Mouse (Mus musculus) heart, embryonic 10.5 days (tissue): Measurements from ENCODE around the gene Ptprh. TPM values are rescaled to one million over a fixed set of nuclear protein-coding genes. Genes with fewer than 3 reads are reported as not detected.

ENCODE experiments used
- DNase-seq: peaks from one replicate; pipeline ENCODE4 v3.0.0-alpha.2; 2017; ENCODE audit warnings: low spot score
- H3K27ac ChIP-seq: fragments of 300-500 bp; sonication (generic); 2 replicates; pipeline ENCODE4 v1.5.1; 2016; ENCODE audit warnings: mild to moderate bottlenecking
- H3K27me3 ChIP-seq: fragments of 300-500 bp; sonication (generic); 2 replicates; pipeline ENCODE4 v1.6.1; 2016; ENCODE audit warnings: mild to moderate bottlenecking; ENCODE audit not compliant: poor library complexity, insufficient read depth, severe bottlenecking
- H3K36me3 ChIP-seq: fragments of 300-500 bp; sonication (generic); 2 replicates; pipeline ENCODE4 v1.6.1; 2016; ENCODE audit warnings: mild to moderate bottlenecking, moderate library complexity
- H3K4me1 ChIP-seq: fragments of 300-500 bp; sonication (generic); 2 replicates; pipeline ENCODE4 v1.6.1; 2016; ENCODE audit warnings: mild to moderate bottlenecking
- H3K4me3 ChIP-seq: fragments of 300-500 bp; sonication (generic); 2 replicates; pipeline ENCODE4 v1.5.1; 2016; ENCODE audit warnings: mild to moderate bottlenecking, moderate library complexity
- H3K9me3 ChIP-seq: fragments of 300-500 bp; sonication (generic); 2 replicates; pipeline ENCODE4 v1.6.1; 2016; ENCODE audit warnings: mild to moderate bottlenecking, moderate library complexity
- WGBS: fragments of 180-500 bp; shearing (Covaris S2); methylation state at CpG from one replicate; pipeline ENCODE4 v1.1.7; 2016; 5-methylcytosine and 5-hydroxymethylcytosine counted together
- microRNA-seq: library from miRNA; unstranded; fragments of <30 nt; microRNA quantifications from one replicate; pipeline ENCODE4, GENCODE M21; 2017
- polyA plus RNA-seq: library from polyadenylated mRNA; unstranded; fragments of >200 nt; fragmentation: Nextera tagmentation; extraction: Ambion mirVana; gene quantifications from 2 replicates; pipeline ENCODE4 v1.2.1, GENCODE M21; 2016

Gene Ptprh
- polyA plus RNA-seq, 1 experiment from 2014 or later = not detected

- Histone ChIP-seq H3K4me3 (peak within 1 kb of the TSS; percentile 94), H3K27me3 (no peaks in the 10 kb centered on the region), H3K9me3 (no peaks in the 10 kb centered on the region), H3K4me1 (peaks cover 42% of the 10 kb centered on the region), H3K36me3 (peaks cover 9% of the 10 kb centered on the region), H3K27ac (peak within 1 kb of the TSS; percentile 95)
- DNase-seq = peak; percentile 98
- WGBS = under 1% methylated on average over 62 of the region's 62 CpGs
Observed at GRCm38 (mm10) chr7:4501558-4502397, 102.1 kb downstream of the Ptprh start, which contains the start of gene Ppp1r12c. Gene Ppp1r12c, minus strand, starts transcription at chr7:4501680.

DNA sequence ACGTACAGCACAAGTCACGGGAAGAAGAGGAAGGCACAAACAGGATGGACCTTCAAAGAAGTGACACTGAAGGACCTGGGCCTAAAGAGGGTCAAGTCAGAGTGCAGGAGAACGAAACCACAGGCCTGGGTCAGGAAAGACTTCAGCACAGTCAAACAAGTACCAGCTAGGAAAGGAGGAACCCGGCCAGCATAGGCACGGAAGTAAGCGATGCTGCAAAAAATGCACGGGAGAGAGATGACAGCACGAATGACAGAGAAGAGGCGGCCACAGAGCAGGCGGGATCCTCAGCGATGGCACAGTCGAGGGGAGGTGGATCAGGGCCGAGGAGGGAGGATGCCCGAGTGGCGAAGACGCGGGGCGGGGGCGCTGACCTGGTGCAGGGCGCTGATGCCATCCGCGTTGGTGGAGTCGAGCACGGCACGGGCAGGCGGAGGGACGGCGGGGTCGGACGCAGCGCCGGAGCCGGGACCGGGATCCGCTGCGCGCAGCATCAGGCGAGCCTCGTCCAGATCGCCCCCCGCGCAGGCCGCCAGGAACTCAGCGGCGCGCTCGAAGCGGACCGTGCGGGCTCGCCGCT, 102.9 kb downstream of the Ptprh start:
- no peaks in the 10 kb centered on the region for H3K9me3 ChIP-seq
- no peaks in the 10 kb centered on the region for H3K27me3 ChIP-seq
- peak overlapping the region; percentile 95 for H3K27ac ChIP-seq
- H3K36me3 ChIP-seq = peaks cover 17% of the 10 kb centered on the region
- WGBS = under 1% methylated on average over 51 of the region's 52 CpGs
- DNase-seq = no peak
- peaks cover 42% of the 10 kb centered on the region for H3K4me1 ChIP-seq
- H3K4me3 ChIP-seq = peak overlapping the region; percentile 94

DNA sequence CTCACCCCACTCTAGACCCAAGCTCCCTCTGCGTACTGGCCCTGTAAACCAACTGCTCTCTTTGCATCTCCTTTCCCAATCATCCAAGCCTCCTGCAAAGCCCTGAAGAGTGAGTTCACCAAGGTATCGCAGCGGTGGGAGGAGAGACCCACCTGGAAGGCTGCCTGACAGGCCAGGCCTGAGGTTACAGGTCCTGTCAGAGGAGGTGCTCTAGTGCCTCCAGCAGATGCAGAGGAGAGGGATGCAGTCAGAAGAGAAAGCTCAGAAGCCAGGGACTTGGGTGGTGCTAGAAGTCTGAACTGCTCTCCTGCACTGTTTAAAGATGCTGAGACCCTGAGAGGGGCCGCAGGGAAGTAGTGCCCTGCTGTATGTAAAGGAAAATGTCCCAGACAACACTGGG, 104.8 kb downstream of the Ptprh start:
- H3K9me3 ChIP-seq = no peaks in the 10 kb centered on the region
- peaks cover 35% of the 10 kb centered on the region for H3K36me3 ChIP-seq
- H3K27ac ChIP-seq = peak overlapping the region; percentile 2; the same call in 1 of the 2 replicates
- no peak for DNase-seq
- peak overlapping the region; percentile 94 for H3K4me3 ChIP-seq
- no peaks in the 10 kb centered on the region for H3K27me3 ChIP-seq
- 72% methylated on average over 4 of the region's 4 CpGs for WGBS
- H3K4me1 ChIP-seq = peaks cover 34% of the 10 kb centered on the region

Small RNAs within 50 kb of the gene (microRNA-seq; reads per million reads assigned to microRNA genes)
- gene Gm23577 = not detected

Other genes starting within 250 kb of the Ptprh start
- 0.35 and 0.57 TPM in 2 replicates for gene Gp6, start 206.3 kb downstream of the Ptprh start, polyA plus RNA-seq
- gene Rdh13, start 158.4 kb downstream of the Ptprh start, polyA plus RNA-seq = 32.9 and 37.0 TPM in 2 replicates
- 1.7 and 4.6 TPM in 2 replicates for gene Eps8l1, start 143.4 kb downstream of the Ptprh start, polyA plus RNA-seq
- 30.9 and 46.0 TPM in 2 replicates for gene Ppp1r12c, start 102.4 kb downstream of the Ptprh start, polyA plus RNA-seq
- 97.0 and 167 TPM in 2 replicates for gene Tnnt1, start 87.7 kb downstream of the Ptprh start, polyA plus RNA-seq
- gene Tnni3, start 79.8 kb downstream of the Ptprh start, polyA plus RNA-seq = 960 and 1,463 TPM in 2 replicates
- 0.63 and 0.65 TPM in 2 replicates for gene Dnaaf3, start 71.6 kb downstream of the Ptprh start, polyA plus RNA-seq
- gene Syt5, start 56.5 kb downstream of the Ptprh start, polyA plus RNA-seq = 1.0 and 2.8 TPM in 2 replicates
- gene Tmem86b, start 27.4 kb upstream of the Ptprh start, polyA plus RNA-seq = 2.8 and 4.4 TPM in 2 replicates
- 8.7 and 16.0 TPM in 2 replicates for gene Ppp6r1, start 55.0 kb upstream of the Ptprh start, polyA plus RNA-seq
- gene Hspbp1, start 81.0 kb upstream of the Ptprh start, polyA plus RNA-seq = 105 and 118 TPM in 2 replicates
- gene Brsk1, start 86.6 kb upstream of the Ptprh start, polyA plus RNA-seq = 0.89 and 1.0 TPM in 2 replicates
- not detected in 2 replicates for gene Tmem150b, start 121.2 kb upstream of the Ptprh start, polyA plus RNA-seq
- gene Kmt5c, start 136.1 kb upstream of the Ptprh start, polyA plus RNA-seq = 76.1 and 77.6 TPM in 2 replicates
- gene Cox6b2, start 149.1 kb upstream of the Ptprh start, polyA plus RNA-seq = 37.6 and 42.2 TPM in 2 replicates
- gene Fam71e2, start 167.3 kb upstream of the Ptprh start, polyA plus RNA-seq = not detected in 2 replicates
- gene Il11, start 178.8 kb upstream of the Ptprh start, polyA plus RNA-seq = 0.15 and 0.20 TPM in 2 replicates
- gene Tmem190, start 178.9 kb upstream of the Ptprh start, polyA plus RNA-seq = 0.34 TPM in 1 of 2 replicates, not detected in the other
- 4.7 and 6.3 TPM in 2 replicates for gene Tmem238, start 185.6 kb upstream of the Ptprh start, polyA plus RNA-seq
- 314 and 329 TPM in 2 replicates for gene Rpl28, start 188.8 kb upstream of the Ptprh start, polyA plus RNA-seq
- gene Ube2s, start 208.5 kb upstream of the Ptprh start, polyA plus RNA-seq = 337 and 447 TPM in 2 replicates
- 0.14 TPM in 1 of 2 replicates, not detected in the other for gene Shisa7, start 240.7 kb upstream of the Ptprh start, polyA plus RNA-seq